Mouse (Mus musculus) stomach, embryonic 14.5 days (tissue): Measurements from ENCODE around the gene Lpar2. TPM values are rescaled to one million over a fixed set of nuclear protein-coding genes. Genes with fewer than 3 reads are reported as not detected.
A peak's percentile ranks its signal among the peaks of the same experiment; 100 is the strongest.

Experiments used
- ATAC-seq: fragments of 200-750 bp; cut with Nextera tagmentation; 2 replicates; pipeline ENCODE4 v1.8.0; 2017; ENCODE audit warnings: low read depth, moderate TSS enrichment; ENCODE audit not compliant: insufficient number of reproducible peaks, insufficient read depth, low FRiP score
- H3K27ac ChIP-seq: fragments of 300-500 bp; sonication (generic); 2 replicates; pipeline ENCODE4 v1.5.1; 2014; ENCODE audit warnings: mild to moderate bottlenecking, low read length, moderate library complexity, mixed read lengths
- H3K27me3 ChIP-seq: fragments of 300-500 bp; sonication (generic); 2 replicates; pipeline ENCODE4 v1.6.1; 2014; ENCODE audit warnings: low read length, control low read depth, mixed read lengths; ENCODE audit not compliant: control insufficient read depth, insufficient read depth
- H3K36me3 ChIP-seq: fragments of 300-500 bp; sonication (generic); 2 replicates; pipeline ENCODE4 v1.6.1; 2014; ENCODE audit warnings: mild to moderate bottlenecking, control low read depth, low read length, moderate library complexity, mixed read lengths; ENCODE audit not compliant: control insufficient read depth, insufficient read depth
- H3K4me1 ChIP-seq: fragments of 300-500 bp; sonication (generic); 2 replicates; pipeline ENCODE4 v1.6.1; 2014; ENCODE audit warnings: low read length, control low read depth, mixed read lengths; ENCODE audit not compliant: control insufficient read depth, insufficient read depth
- H3K4me2 ChIP-seq: fragments of 300-500 bp; sonication (generic); replicated peaks from 2 replicates; pipeline ENCODE4 v1.6.1; 2014; ENCODE audit warnings: low read depth, low read length, control low read depth
- H3K4me3 ChIP-seq: fragments of 300-500 bp; sonication (generic); 2 replicates; pipeline ENCODE4 v1.5.1; 2014; ENCODE audit warnings: low read depth, low read length, control low read depth
- H3K9ac ChIP-seq: fragments of 300-500 bp; sonication (generic); replicated peaks from 2 replicates; pipeline ENCODE4 v1.6.1; 2014; ENCODE audit warnings: low read depth, mild to moderate bottlenecking, control low read depth, low read length, moderate library complexity, mixed read lengths
- H3K9me3 ChIP-seq: fragments of 300-500 bp; sonication (generic); 2 replicates; pipeline ENCODE4 v1.6.1; 2016; ENCODE audit warnings: low read depth, low read length, control low read depth; ENCODE audit not compliant: control insufficient read depth
- WGBS: fragments of 180-500 bp; shearing (Covaris S2); extraction: QIAGEN DNeasy Blood & Tissue Kit; methylation state at CpG from one replicate; pipeline ENCODE4 v1.1.7; 2014; 5-methylcytosine and 5-hydroxymethylcytosine counted together
- polyA plus RNA-seq: library from polyadenylated mRNA; unstranded; fragments of >200 nt; fragmentation: Nextera tagmentation; extraction: Ambion mirVana; gene quantifications from 2 replicates; pipeline ENCODE4 v1.2.1, GENCODE M21; 2014

Gene Lpar2
- polyA plus RNA-seq, 1 experiment from 2014 or later: 1.2 TPM

DNA sequence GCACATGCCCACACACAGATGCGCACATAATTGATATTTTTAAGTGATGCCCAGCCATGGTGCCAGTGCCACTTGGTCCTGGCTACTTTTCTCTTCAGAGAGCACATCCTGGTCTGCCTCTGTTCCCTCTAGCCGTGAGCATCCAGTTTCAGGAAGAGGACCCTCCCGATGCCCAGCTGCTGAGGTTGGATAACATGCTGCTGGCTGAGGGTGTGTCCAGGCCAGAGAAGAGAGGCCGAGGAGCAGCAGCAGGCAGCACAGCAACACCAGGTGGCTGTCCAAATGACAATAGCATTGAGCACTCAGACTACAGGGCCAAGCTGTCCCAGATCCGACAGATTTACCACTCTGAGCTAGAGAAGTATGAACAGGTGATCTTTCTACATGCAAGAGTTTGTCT, 42.0 kb downstream of the Lpar2 start:
- H3K4me3 ChIP-seq: no peak overlapping the region
- no peaks in the 10 kb centered on the region for H3K36me3 ChIP-seq
- 73% methylated on average over 5 of the region's 5 CpGs for WGBS
- no peaks in the 10 kb centered on the region for H3K27me3 ChIP-seq
- H3K4me2 ChIP-seq: no peak overlapping the region
- H3K9ac ChIP-seq: no peak overlapping the region
- ATAC-seq: no peak
- H3K9me3 ChIP-seq: no peaks in the 10 kb centered on the region
- no peak overlapping the region for H3K27ac ChIP-seq
- no peaks in the 10 kb centered on the region for H3K4me1 ChIP-seq

GRCm38 (mm10) chr8:69867696-69868326, 45.6 kb downstream of the Lpar2 start:
- H3K4me3 ChIP-seq: no peak overlapping the region
- no peaks in the 10 kb centered on the region for H3K36me3 ChIP-seq
- no peak overlapping the region for H3K4me2 ChIP-seq
- no peak overlapping the region for H3K27ac ChIP-seq
- H3K9me3 ChIP-seq: no peaks in the 10 kb centered on the region
- 72% methylated on average over 5 of the region's 5 CpGs for WGBS
- peak; percentile 49; the same call in 1 of the 2 replicates for ATAC-seq
- H3K27me3 ChIP-seq: no peaks in the 10 kb centered on the region
- H3K4me1 ChIP-seq: no peaks in the 10 kb centered on the region
- H3K9ac ChIP-seq: no peak overlapping the region

DNA sequence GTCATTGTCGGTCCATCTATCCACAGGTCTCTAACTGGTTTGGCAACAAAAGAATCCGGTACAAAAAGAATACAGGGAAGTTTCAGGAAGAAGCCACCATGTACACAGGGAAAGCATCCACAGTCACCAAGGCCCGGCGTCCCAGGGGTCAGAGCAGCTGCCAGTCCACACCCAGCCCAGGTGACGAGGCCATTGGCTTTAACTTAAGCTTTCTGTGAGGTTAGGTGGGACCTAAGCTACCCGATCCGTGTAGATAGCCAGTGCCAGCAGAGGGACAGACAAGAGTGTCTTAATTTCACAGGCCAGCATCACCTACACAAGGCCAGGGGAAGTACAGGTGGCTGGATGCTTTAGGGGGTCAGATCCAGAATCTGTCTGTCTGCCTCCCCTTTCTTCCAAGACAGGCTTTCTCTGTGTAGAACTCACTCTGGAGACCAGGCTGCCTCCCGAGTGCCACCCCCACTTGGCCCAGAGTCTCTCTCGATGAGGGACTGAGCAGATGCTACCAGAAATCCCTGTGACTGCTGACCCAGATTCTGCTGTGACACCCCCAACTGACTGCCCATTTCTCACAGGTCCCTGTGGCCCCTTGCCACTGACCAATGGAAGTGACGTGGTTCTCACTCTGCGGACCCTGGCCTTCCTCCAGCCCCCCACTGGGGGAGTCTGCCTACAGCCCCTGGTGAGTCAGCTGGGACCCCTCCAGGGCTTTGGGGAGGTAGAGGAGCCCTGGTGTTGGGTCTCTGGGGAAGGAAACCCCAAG, 48.0 kb downstream of the Lpar2 start:
- Histone ChIP-seq H3K27me3 (no peaks in the 10 kb centered on the region), H3K4me2 (no peak overlapping the region), H3K27ac (no peak overlapping the region), H3K9ac (no peak overlapping the region), H3K36me3 (no peaks in the 10 kb centered on the region), H3K4me1 (no peaks in the 10 kb centered on the region), H3K9me3 (no peaks in the 10 kb centered on the region), H3K4me3 (no peak overlapping the region)
- no peak for ATAC-seq
- 86% methylated on average over 11 of the region's 11 CpGs for WGBS

DNA sequence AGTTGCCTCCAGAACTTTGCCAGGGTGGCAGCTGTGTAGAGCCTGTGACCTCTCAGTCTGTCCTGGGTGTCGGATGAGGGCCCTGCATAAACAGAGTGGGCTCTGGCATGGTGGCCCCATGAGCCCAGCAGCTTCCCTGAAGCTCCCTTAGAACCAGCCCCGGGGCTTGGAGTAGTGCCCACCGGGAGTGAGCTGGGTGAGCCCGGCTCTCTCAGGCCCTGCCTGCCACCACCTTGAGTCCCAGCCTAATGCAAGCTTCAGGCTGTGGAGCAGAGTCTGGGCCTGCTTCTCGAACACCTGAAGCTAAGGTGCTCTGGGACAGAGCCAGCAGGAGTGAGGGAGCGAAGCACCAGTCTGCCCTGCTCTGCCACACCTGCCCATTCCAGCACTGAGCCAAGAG, 48.7 kb downstream of the Lpar2 start:
- no peak overlapping the region for H3K9ac ChIP-seq
- H3K4me1 ChIP-seq: no peaks in the 10 kb centered on the region
- WGBS: 85% methylated on average over 6 of the region's 6 CpGs
- H3K4me3 ChIP-seq: no peak overlapping the region
- H3K9me3 ChIP-seq: no peaks in the 10 kb centered on the region
- H3K27me3 ChIP-seq: no peaks in the 10 kb centered on the region
- no peak for ATAC-seq
- no peak overlapping the region for H3K27ac ChIP-seq
- H3K4me2 ChIP-seq: no peak overlapping the region
- no peaks in the 10 kb centered on the region for H3K36me3 ChIP-seq

DNA sequence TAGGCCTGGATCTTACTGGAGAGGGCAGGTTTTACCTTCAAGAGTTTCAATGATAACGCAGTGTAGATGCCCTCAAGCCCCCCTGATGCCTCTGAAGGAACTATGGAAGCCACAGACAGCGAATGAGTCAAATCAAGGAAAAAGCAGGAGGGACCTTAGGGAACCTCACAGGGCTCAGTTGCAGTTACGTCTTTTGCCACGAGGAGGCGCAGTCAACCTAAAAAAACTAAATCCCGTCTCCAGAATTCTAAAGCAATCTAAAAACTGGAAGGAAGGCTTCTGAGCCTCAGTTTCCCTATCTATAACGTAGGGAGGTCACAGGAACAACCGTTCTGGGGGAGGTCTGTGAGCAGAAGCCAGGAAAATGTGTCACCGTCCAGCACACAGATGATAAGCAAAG, 51.9 kb downstream of the Lpar2 start:
- 10% methylated on average over 9 of the region's 9 CpGs for WGBS
- H3K4me2 ChIP-seq: no peak overlapping the region
- no peak overlapping the region for H3K27ac ChIP-seq
- no peak for ATAC-seq
- no peaks in the 10 kb centered on the region for H3K9me3 ChIP-seq
- H3K9ac ChIP-seq: no peak overlapping the region
- H3K4me3 ChIP-seq: no peak overlapping the region
- H3K36me3 ChIP-seq: no peaks in the 10 kb centered on the region
- H3K27me3 ChIP-seq: peaks cover 4% of the 10 kb centered on the region; the same call in 1 of the 2 replicates
- no peaks in the 10 kb centered on the region for H3K4me1 ChIP-seq

DNA sequence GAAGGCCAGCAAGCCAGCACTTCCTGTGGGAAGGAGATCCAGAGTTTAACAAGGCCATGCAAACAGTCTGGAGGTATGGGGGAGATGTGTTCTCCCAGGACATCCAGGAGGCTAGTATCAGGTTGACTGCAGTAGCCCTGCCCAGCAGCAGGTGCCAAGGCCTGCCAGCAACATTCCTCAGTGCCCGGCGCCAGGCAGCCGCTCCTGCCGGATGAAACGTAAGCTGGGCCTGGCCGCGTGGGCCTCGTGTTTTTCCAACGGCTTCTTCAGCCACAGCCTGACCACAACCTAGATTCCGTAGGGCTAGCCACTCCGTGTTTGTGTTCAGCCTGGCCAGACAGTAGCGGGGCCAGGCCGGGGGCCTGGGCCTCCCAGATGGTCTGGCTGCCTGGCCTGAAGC, 52.4 kb downstream of the Lpar2 start:
- Histone ChIP-seq H3K4me1 (no peaks in the 10 kb centered on the region), H3K9me3 (no peaks in the 10 kb centered on the region), H3K27me3 (peaks cover 9% of the 10 kb centered on the region), H3K27ac (no peak overlapping the region), H3K9ac (no peak overlapping the region), H3K4me2 (no peak overlapping the region), H3K36me3 (no peaks in the 10 kb centered on the region), H3K4me3 (no peak overlapping the region)
- WGBS: 78% methylated on average over 13 of the region's 13 CpGs
- ATAC-seq: no peak

- Histone ChIP-seq H3K4me1 (no peaks in the 10 kb centered on the region), H3K27ac (no peak overlapping the region), H3K9ac (no peak overlapping the region), H3K4me3 (no peak overlapping the region), H3K4me2 (no peak overlapping the region), H3K36me3 (no peaks in the 10 kb centered on the region), H3K9me3 (no peaks in the 10 kb centered on the region), H3K27me3 (peaks cover 21% of the 10 kb centered on the region)
- 52% methylated on average over 10 of the region's 10 CpGs for WGBS
- no peak for ATAC-seq
These were observed 53.9 kb downstream of the Lpar2 start for GRCm38 (mm10) chr8:69876097-69876496.

DNA sequence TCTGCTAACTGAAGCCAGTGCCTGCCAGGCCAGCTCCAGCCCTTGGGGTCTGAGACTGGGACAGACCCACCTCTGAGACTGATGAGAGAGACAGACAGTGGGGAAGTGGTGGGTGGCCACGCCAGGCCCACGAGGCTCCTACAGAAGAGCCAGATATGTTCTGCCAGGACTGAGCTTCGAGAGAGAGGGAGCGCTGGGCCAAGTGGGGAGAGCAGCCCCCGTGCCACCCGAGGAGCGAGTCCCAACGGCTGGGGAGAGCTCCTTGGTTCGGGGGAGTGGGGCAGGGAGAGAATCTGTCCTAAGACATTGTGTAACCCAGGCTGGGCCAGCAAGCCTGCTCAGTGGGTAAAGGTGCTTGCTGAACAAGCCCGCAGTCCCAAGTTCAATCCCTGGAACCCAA, 54.7 kb downstream of the Lpar2 start:
- H3K27me3 ChIP-seq: peaks cover 30% of the 10 kb centered on the region
- ATAC-seq: no peak
- H3K4me2 ChIP-seq: no peak overlapping the region
- no peak overlapping the region for H3K27ac ChIP-seq
- H3K9me3 ChIP-seq: no peaks in the 10 kb centered on the region
- H3K36me3 ChIP-seq: no peaks in the 10 kb centered on the region
- no peak overlapping the region for H3K9ac ChIP-seq
- 76% methylated on average over 10 of the region's 10 CpGs for WGBS
- no peaks in the 10 kb centered on the region for H3K4me1 ChIP-seq
- H3K4me3 ChIP-seq: no peak overlapping the region
